Mouse (Mus musculus): ENCODE results near the gene Ppm1m.
"Not testable (repeated sequence)": the region's sequence is repeated elsewhere in the genome, so short reads cannot be mapped to it uniquely, and the experiment has no call there.

Ppm1m gene

DNA sequence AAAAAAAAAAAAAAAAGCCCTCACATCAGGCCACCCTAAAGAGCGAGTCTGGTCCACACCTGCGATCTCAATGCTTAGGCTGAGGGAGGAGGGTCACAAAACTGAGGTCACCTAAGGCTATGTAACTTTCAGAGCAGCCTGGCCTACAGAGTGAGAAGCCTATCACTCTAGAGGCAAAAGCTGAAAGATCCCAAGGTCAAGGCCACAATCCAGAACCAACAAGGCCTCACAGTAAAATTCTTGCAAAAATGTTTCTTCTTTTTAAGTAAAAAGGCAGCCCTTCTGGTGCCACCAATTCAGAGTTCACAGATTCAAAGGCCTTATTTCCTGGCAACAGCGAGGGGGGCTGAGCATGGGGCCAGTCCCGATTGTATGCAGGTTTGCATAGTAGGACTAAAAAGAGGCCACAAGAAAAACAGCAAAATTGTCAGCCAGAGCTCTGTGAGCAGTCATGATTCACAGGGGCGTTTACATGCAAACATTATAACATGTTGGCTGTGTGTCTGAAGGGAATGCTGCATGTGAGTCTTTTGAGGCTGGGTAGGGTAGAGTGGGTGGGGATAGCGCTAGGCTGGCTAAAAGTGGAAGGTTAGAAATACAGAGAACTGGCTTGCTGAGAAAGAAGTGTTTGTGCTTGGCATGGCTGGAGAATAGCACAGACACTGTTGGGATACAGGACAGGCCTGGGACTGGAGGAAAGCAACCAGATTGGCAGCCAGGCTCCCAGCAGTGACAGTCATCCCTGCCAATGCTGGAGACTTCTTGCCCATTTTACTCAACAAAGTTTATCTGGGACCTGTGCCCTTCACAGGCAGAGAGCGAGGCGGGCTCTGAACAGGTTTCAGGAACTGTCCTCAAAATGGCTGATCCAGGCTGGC, 5.4 kb downstream of the Ppm1m start:
- peak; percentile 41 for DNase-seq (ENCODE audit: low read depth, low spot score)

DNA sequence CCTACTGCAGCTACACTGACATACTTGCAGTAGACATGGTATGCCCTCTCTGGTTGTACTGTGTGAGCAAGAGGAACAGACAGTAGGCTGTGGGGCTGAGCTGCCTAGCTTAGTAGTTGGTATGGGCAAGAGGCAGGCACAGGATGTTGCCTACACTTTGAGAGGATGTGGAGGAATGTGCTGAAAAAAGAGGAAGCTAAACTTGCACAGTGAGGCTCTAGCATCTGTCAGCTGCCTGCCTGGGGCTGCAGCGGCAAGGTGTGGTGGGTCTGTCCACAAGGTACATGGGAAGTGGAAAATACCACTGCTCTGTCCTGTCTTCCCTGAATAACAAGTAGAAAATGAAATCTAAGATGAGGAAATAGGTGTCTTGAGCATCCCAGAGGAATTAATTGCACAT, 6.5 kb downstream of the Ppm1m start:
- peak; percentile 37 for DNase-seq (ENCODE audit: low read depth, low spot score)

DNA sequence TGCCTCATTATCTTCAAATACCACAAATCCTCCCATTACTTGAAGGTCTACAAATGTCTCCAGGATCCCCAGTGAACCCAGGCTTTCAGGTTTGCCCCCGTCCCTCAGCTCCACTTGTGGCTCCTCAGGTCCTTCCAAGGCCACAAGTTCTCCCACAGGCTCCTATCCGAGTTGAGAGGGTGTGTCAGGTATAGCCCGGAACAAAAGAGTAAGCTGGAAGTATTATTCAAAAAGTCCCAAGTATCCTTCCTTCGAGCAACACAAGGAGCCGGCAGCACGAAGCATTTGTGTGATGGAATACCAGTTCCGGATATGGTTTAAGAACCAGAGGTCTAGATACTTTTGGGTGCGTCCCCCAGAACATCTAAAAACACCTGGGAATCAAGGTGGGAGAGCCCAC, 7.5 kb downstream of the Ppm1m start:
- no peak for DNase-seq (ENCODE audit: low read depth, low spot score)

DNA sequence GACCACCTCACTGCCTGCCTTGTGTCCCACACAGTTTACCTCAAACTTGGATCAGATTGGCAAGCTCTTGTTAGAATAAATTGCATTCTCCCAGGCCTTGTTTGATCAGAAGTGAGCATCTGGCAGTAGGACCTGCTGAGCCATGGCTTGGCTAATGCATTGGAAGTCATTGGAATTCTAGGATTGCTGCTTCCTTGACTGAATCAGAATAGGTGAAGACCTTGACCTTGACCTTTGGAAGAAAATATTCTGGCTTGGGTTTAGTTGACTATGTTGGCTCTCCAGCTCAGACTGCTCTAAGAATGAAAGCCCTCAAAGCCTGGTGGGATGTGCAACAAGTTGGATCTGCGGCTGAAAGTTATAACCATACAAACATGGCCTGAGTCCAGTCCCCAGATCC, 8.2 kb downstream of the Ppm1m start:
- DNase-seq (ENCODE audit: low read depth, low spot score), result no peak

DNA sequence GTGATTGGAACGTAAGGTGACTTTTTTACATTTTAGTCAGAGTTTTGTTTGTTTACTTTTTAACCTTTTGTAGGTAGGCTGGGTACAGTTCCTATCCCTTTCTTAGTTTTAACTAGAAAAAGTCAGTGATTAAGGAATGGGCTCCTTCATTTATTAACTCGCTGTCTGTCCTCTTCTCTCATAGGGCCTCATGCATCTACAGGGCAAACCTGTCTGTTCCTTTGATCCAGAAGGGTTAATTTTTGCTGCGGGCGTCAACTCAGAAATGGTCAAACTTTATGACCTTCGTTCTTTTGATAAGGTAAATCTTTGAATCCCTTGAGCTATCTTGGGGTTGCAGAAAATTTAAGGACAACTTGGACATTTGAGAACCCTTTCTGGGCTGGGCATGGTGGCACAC, 15.6 kb downstream of the Ppm1m start:
- DNase-seq (ENCODE audit: low read depth, low spot score), result no peak

DNA sequence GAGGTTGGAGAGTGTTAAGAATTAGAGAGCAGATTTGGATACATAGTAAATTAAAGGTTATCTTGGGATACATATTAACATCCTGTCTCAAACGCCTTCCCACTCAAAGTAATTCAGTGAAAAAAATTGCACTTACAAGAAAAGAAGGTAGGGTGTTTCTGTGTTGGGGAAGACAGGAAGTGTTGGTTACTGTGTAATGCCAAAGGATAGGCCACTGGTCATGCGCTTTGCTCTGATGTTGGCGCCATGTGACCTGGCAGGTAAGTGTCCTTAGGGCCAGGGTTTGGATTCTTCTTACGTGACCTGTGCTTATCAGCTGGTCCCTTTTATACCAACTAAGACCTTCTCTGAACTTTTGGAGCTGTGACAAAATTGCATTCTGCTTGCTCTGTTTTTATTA, 17.4 kb downstream of the Ppm1m start:
- DNase-seq (ENCODE audit: low read depth, low spot score), result no peak

DNA sequence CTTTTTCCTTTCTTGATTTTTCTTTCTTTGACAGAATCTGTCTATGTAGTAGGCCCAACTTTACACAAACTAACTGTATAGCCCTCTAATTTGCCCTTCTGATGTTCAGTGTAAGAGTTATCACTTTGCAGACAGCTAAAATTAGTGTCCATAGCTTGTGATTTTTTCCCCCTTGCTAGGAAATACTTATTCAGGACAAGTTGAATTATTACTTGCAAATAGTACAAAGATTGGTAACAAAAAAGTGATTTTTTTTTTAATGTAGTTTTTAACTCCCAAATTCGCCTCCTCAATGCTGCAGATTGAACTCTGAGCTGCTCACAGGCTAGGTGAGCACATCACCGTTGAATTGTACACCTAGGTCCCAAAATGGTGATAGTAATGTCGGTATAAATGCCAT, 19.6 kb downstream of the Ppm1m start:
- DNase-seq (ENCODE audit: low read depth, low spot score), result no peak

DNA sequence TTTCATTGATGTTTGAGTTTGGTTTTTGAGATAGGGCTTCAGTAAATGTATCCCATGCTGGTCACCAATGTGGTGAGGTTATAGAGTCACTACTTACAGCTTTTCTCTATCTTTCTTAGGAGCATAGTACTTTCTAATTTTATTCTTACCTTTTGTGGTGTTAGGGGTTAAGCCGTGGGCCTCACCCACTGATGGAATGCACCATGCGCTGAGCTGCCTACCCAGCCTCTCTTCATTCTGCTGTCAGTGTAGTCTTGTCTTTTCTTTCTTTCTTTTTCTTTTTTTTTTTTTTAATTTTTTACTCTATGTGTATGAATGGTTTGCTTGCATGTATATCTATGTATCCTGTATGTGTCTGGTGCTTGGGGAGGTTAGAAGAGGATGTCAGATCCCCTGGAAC, 20.1 kb downstream of the Ppm1m start:
- no peak for DNase-seq (ENCODE audit: low read depth, low spot score)

DNA sequence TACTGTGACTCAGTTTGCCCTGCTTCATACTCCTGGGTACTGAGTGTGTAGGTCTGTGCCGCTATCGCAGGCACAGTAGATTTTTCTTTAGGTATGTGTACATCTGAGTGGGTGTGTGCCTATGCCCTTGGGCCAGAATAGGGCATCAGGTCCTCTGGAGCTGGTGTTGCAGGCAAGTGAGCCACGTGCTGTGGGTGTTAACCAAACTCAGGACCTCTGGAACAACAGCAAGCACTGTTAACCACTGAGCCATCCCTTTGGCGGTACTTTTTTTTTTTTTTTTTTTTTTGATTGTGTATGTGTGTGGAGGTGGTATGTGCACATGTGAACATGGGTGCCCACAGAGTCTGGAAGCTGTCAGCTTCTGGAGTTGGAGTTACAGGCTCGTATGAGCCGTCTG, 21.7 kb downstream of the Ppm1m start:
- no peak for DNase-seq (ENCODE audit: low read depth, low spot score)

DNA sequence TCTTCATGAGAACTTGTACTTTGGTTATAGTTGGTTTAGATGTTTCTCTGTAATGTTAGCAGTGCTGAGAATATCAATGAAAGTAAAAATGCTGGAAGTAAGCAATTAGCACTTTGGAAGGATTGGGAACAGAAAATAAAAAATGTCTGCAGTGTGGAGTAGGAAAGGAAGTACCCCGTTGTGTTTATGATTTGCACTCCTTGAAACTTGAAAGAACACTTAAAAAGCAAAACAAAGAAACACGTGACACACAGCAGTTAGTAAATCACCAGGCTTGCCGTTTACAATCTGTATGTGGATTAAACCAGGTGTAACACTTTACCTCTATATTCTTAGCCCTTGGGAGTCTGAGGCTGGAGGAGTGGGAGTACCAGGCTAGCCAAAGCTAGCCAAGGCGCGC, 22.8 kb downstream of the Ppm1m start:
- DNase-seq (ENCODE audit: low read depth, low spot score), result peak; percentile 34

DNA sequence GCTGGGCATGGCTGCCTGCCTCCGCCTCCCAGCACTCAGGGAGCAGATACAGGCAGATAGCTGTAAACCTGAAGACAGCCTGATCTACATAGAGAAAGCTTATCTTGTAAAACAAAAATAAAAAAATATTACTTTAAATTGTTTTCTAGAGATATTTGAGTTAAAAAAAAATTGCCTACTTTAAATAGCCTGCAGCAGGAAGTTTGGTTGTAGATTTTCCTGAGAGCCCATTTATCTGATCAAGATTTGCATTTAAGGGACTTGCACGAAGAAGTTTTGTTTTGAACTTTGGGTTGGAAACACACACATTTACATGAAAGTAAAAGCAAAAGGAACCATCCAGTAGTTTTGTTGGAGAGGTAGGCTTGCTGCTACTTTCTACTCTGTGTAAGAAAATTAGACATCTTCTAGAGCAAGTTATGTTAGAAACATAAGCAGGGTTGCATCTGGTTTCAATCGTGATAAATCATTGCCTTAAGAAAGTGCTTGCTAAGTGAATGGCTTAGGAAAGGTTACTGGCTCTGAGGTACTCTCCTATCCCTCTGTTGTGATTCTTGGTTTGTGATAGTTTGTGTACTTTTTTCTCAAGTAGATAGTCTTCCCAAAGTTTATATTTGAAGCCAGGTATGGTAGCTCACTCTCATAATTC, 23.9 kb downstream of the Ppm1m start:
- peak; percentile 48 for DNase-seq (ENCODE audit: low read depth, low spot score)

DNA sequence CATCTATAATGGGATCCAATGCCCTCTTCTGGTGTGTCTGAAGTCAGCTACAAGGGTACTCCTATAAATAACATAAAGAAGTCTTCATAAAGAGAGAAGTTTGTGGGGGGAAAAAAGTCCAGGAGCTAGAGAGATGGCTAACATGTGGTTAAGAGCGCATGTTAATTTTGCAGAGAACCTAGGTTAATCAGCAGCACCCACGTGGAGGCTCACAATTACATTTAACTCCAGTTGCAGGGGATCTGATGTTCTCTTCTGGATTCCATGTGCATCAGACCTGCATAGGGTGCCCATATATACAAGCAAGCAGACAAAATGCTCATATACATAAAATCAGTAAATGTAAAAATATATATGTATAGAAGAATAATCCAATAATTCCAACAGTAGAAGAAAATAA, 26.2 kb downstream of the Ppm1m start:
- DNase-seq (ENCODE audit: low read depth, low spot score), result no peak

DNA sequence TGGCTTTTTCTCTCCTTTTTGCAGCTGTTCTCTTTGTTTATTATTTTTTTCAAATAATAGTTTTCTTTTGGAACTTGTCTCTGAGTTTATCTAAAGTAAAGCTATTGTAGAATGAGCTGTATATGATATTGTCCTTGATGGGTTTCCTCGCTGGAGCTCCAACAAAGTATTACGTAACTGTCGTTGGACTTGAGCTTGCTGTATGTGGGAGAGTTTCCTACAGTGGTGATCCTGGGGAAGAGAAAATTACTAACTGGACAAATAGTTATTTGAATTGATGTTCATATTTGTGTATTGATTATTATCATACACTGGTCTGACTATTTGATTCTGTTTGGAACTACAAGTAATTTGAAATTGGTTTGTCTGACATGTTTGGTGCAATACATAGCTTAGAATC, 27.0 kb downstream of the Ppm1m start:
- DNase-seq (ENCODE audit: low read depth, low spot score), result no peak

DNA sequence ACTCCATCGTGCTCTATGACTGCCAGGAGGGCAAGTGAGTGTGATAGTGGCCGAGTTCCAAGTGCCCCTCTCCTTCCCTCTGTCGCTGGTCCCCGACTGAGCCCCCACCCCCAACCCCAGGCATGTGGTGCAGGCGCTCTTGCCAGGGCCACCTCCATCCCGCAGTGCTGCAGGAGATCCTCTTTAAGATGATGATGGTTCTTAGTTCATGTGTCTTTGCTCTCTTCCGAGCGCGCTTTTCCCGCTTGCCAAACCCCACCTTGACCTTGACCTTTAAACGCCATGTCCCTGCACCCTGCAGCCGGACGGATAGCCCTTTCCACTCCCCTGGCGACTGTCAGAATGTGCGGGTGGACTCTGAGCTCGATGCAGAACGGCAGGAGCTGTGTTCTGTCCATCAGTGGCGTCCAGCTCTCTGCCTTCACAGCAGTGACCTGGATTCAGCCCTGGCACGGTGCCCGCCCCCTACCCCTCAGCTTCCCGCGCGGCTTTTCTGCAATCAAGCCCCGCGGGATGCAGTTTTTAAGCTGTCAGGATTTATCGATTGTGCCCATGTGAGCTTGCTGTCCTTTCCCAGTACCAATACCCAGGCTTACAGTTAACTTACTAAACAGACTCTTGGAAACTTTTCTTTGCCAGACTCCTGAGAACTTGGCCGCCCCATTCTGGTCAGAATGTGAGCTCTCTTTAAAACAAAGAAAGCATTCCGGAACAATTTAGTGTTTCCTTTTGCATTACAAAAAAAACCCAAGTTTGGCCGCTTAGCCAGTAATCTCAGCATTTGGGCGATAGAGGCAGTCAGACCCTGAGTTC, 28.0 kb downstream of the Ppm1m start:
- peak; percentile 44 for DNase-seq (ENCODE audit: low read depth, low spot score)

DNA sequence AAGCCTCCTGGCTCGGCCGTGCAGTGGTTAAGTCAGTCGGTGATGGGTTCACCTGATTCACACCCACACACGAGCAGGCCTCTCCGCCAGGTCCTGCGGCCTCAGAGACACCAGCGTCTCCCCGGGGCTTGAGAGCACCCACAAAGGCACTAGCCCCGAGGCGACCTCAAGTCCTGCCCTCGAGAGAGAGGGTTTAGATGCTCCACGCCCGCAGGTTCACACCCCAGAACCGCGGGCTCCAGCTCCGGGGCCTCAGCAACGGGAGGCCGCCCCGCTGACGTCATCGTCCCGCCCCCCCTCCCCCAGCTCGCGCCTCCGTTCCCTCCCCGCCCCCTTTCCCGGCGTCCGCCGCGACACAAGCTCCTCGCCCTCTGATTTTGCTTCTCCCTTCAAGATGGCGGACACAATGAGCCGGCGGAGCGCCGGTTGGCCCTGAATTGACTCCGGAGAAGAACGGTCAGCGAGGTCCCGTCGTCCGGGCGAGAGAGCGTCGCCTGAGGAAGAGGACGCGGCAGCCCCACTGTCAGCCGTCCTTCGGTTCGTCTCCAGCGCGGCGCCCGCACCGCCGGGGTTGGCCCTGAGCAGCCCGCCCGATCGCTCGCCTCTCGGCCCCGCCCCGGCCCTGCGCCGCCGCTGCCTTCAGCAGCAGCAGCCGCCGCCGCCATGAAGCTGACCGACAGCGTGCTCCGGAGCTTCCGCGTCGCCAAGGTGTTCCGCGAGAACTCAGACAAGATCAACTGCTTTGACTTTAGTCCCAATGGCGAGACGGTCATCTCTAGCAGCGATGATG, 28.8 kb downstream of the Ppm1m start, which contains the start of gene Wdr82:
TSS of gene Wdr82 (plus strand) at position 373 of the 790 bp plus-strand sequence.
- peak; percentile 95 for DNase-seq (ENCODE audit: low read depth, low spot score)

DNA sequence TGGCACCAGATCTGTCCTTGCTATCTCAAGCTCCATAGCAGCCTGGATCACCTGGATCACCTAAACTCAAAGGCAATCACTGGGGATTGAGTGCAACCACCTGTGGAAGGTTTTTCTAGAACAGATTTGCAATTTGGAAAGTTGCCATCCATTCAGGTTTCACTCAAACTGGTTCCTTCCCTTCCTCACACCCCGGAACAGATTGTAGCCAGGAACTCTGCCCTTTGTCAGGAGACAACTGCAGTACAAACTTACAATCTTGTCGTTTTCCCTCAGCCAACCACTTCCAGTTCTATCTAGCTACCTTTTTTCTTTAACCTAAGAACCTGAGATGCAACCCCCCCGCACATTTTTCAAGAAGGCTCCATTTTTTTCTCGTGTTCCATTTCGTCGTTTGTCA, 29.6 kb downstream of the Ppm1m start:
- DNase-seq (ENCODE audit: low read depth, low spot score), result no peak

DNA sequence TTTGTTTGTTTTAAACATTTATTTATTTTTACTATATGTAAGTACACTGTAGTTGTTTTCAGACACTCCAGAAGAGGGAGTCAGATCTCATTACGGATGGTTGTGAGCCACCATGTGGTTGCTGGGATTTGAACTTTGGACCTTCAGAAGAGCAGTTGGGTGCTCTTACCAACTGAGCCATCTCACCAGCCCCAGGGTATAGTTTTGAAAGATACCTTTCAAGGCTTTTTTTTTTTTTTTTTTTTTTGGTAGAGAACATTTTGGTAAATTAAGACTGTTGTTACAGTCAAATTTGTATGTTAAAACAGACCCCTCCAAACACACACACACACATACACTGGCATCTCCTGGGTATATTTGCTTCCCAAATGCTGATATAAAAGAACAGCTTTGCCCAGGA, 30.5 kb downstream of the Ppm1m start:
- DNase-seq (ENCODE audit: low read depth, low spot score), result not testable (repeated sequence)

DNA sequence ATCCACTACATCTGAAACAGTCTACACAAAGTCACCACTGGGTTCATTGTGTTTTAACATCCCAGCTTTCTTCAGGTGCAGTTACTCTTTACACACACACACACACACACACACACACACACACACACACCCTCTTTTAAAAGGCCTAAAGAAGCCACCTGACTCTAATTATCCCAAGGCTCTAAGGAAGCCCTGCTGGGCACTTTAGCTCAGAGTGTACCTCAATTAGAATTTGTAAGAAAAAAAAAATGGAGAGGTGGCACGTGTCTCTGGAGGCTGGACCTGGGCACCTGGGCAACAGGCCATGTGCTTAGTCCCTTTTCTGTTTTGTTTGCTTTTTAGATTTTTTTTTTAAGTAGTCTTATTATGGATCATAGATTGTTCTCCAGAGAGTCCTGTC, 31.8 kb downstream of the Ppm1m start:
- no peak for DNase-seq (ENCODE audit: low read depth, low spot score)

DNA sequence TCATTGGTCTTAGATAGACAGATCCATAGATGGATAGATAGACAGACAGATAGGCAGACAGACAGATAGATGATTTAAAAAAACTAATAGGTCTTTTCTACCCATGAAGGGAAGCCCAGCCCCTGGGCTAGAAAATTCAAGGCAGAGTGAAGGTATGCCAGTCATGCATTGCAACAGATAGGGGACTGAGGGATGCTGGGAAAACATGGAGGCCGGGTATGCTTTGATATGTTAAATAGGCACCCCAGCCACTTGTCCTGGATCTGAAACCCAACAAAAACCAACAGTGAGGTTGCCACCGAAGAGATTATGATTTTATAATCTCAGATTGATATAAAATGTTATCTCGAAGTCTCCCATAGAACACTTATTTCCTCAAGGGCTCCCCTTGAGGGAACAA, 32.3 kb downstream of the Ppm1m start:
- no peak for DNase-seq (ENCODE audit: low read depth, low spot score)

DNA sequence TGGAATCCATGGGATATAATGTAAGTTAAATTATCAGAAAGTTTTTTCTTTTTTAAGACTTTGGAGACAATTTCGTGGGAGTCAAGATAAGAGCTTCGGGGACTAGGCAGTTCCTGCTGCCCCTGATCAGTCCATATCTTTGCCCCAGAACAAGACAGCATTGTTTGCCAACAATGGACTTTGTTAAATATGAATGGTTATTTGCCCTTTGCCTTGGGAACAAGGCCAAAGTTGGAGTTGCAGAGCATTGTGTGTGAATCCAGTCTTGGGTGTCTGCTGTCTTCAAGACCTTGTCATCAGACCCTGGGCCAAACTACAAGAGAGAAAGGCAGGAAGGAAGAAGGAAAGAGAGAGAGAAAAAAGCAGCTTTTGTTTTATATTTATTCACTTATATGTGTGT, 32.8 kb downstream of the Ppm1m start:
- no peak for DNase-seq (ENCODE audit: low read depth, low spot score)

DNA sequence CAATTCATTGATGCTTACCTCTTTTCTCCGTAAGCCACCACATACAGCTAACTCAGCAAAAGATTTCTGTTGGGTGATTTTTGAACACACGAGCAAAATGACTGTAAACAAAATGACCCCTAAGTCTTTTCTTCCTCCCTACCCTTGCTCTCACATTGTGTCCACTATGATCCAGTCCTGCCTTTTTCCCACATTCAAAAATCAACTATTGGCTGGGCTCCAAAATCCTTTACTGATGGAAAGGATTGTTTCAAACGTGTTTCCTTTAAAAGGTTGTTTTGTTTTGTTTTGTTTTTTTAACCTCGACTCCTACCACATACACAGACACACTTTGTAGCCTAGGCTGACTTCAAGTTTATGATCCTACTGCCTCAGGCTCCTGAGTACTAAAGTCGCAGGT, 39.1 kb downstream of the Ppm1m start:
- peak; percentile 28 for DNase-seq (ENCODE audit: low read depth, low spot score)

All from CD4-positive helper T cell, adult 2 months (primary cell).